Mouse (Mus musculus) ES-E14 (cell line): Measurements from ENCODE around the gene Adgre4.

Source experiments
- CHD2 ChIP-seq: IDR thresholded peaks from 2 replicates; pipeline ENCODE4 v1.6.1; 2014; ENCODE audit warnings: mild to moderate bottlenecking, low read depth, low read length, inconsistent platforms
- HCFC1 ChIP-seq: IDR thresholded peaks from 2 replicates; pipeline ENCODE4 v1.6.1; 2012; ENCODE audit warnings: low read length, inconsistent platforms, borderline replicate concordance; ENCODE audit not compliant: insufficient read depth
- MAFK ChIP-seq: IDR thresholded peaks from 2 replicates; pipeline ENCODE4 v1.6.1; 2014; ENCODE audit warnings: mild to moderate bottlenecking, low read depth, low read length, inconsistent platforms; ENCODE audit not compliant: insufficient read depth
- ZC3H11A ChIP-seq: IDR thresholded peaks from 2 replicates; pipeline ENCODE4 v1.6.1; 2012; ENCODE audit warnings: low read depth, mild to moderate bottlenecking, inconsistent platforms, low read length, borderline replicate concordance
- ZNF384 ChIP-seq: IDR thresholded peaks from 2 replicates; pipeline ENCODE4 v1.6.1; 2012; ENCODE audit warnings: low read depth, low read length, inconsistent platforms

DNA sequence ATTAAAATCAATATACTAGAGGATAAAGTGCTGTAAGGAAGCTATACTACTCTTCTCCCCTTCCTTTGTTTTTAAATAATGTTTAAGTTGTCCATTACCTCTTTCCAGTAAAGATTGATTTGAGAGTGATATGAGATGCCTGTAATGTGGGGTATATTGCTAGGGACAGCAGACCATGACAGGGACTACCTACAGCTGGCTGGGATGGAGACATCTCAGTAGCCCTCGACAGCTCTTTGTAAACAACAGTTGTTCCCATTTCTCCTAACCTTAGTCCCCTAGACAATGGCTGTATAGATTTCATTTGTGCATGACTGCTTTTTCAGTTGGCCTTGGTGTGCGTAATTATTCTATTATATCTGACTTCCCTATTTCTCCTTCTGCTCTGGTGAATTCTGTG lies 153.3 kb downstream of the Adgre4 start:
- no peak for TF ChIP-seq HCFC1
- no peak for TF ChIP-seq CHD2
- TF ChIP-seq MAFK: no peak
- TF ChIP-seq ZNF384: no peak
- TF ChIP-seq ZC3H11A: no peak
